Comparison of ENCODE assay signal across 14 mouse cellular contexts in the genomic region with DNA sequence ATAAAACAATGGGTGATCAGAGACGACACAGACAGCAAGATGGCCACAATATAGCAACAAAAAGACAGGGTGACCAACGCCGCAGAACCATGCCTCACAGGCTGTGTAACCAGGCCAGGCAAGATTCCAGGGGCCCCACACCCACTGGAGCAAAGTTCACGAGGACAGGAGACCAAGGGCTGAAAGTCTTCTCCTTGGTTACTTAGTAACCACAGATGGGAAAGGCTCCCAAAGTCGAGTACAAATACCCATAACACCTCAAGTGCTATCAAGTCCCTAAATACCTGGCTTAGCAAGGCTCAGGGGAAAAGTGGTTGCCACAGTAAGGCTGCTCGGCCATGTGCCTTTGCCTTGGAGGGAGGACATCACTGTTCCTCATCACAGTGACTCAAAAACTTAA. TPM values are rescaled to one million over a fixed set of nuclear protein-coding genes. Genes with fewer than 3 reads are reported as not detected.
DNase-seq lines count a peak whose midpoint lies in the region; ATAC-seq and TF ChIP-seq lines count a peak whose summit lies in the region.
"Had no signal": no experiment of that assay in that cellular context is flagged by ENCODE, and none has a peak within 500 bp of the region (broad histone marks: within the 10 kb centered on the region; RNA-seq: fewer than 3 reads in every experiment).

No protein-coding gene starts in this region.

- peak; percentile 65 for ATAC-seq in kidney, embryonic 15.5 days (replicated peaks; ENCODE audit: low FRiP score)
- ATAC-seq in liver, embryonic 14.5 days (ENCODE audit: insufficient read depth): peak; percentile 29; the same call in 1 of the 2 replicates
- no peak for ATAC-seq in midbrain, embryonic 13.5 days

- no peak overlapping the region for H3K9ac ChIP-seq in kidney, embryonic 15.5 days
- H3K9ac ChIP-seq in liver, embryonic 14.5 days (replicated peaks): no peak overlapping the region
- no peak overlapping the region for H3K9ac ChIP-seq in midbrain, embryonic 13.5 days (replicated peaks)
- H3K9ac ChIP-seq: embryonic facial prominence, embryonic 13.5 days; hindbrain, embryonic 15.5 days; neural tube, embryonic 13.5 days had no signal

- peaks cover 86% of the 10 kb centered on the region for H3K4me1 ChIP-seq in kidney, embryonic 15.5 days
- peaks cover 3 to 51% of the 10 kb centered on the region in 2 experiments; a peak in 3 of 4 replicates for H3K4me1 ChIP-seq in liver, embryonic 14.5 days (replicated peaks; ENCODE audit: control insufficient read depth in 2 of 2, insufficient read depth in 2 of 2, low read length in 1 of 2)
- peaks cover 69% of the 10 kb centered on the region for H3K4me1 ChIP-seq in small intestine, adult 2 months (ENCODE audit: control insufficient read depth, insufficient read depth, insufficient read length, low read length)
- H3K4me1 ChIP-seq in midbrain, embryonic 13.5 days (replicated peaks): peaks cover 52% of the 10 kb centered on the region

- peak; percentile 43 for DNase-seq in adrenal gland, postnatal 25 days
- DNase-seq in adrenal gland, adult (ENCODE audit: inconsistent age in 2 of 2, low spot score in 1 of 2): no peak
- no peak for DNase-seq in liver, embryonic 14.5 days (ENCODE audit: low read depth in 3 of 3, low spot score in 3 of 3)
- DNase-seq in thymus, postnatal 4 days: no peak
- no peak for DNase-seq in heart, postnatal 4 days
- DNase-seq: cerebellum, adult 9-10 months; thymus, adult 18-20 months had no signal

- TF ChIP-seq CTCF in liver, embryonic 14.5 days (IDR thresholded peaks at IDR 0.05; ENCODE audit: low read depth): no peak
- no peak for TF ChIP-seq CTCF in small intestine, adult 2 months (IDR thresholded peaks at IDR 0.05; ENCODE audit: extremely low read depth, insufficient read length, insufficient replicate concordance, low read depth, low read length)

- no peak for TF ChIP-seq EP300 in liver, embryonic 14.5 days (IDR thresholded peaks at IDR 0.05; ENCODE audit: low read depth)

- H3K27me3 ChIP-seq in kidney, embryonic 15.5 days: no peaks in the 10 kb centered on the region
- no peaks in the 10 kb centered on the region for H3K27me3 ChIP-seq in liver, embryonic 14.5 days (ENCODE audit: control insufficient read depth, insufficient read depth, low read length)
- no peaks in the 10 kb centered on the region for H3K27me3 ChIP-seq in small intestine, adult 2 months (ENCODE audit: control insufficient read depth, insufficient read depth, low read length)
- H3K27me3 ChIP-seq in midbrain, embryonic 13.5 days: no peaks in the 10 kb centered on the region
- H3K27me3 ChIP-seq: embryonic facial prominence, embryonic 13.5 days; hindbrain, embryonic 15.5 days; neural tube, embryonic 13.5 days had no signal

- peak overlapping the region; percentile 79 for H3K27ac ChIP-seq in kidney, embryonic 15.5 days
- H3K27ac ChIP-seq in liver, embryonic 14.5 days: no peak overlapping the region
- peak overlapping the region; percentile 77 for H3K27ac ChIP-seq in small intestine, adult 2 months (ENCODE audit: insufficient read depth, low read depth, low read length)
- no peak overlapping the region for H3K27ac ChIP-seq in midbrain, embryonic 13.5 days
- H3K27ac ChIP-seq: embryonic facial prominence, embryonic 13.5 days; hindbrain, embryonic 15.5 days; neural tube, embryonic 13.5 days had no signal

- TF ChIP-seq POLR2A in small intestine, adult 2 months (IDR thresholded peaks at IDR 0.05; ENCODE audit: low read depth, low read length): no peak

- WGBS in kidney, embryonic 15.5 days: 57% methylated on average over 6 of the region's 6 CpGs
- 49% methylated on average over 6 of the region's 6 CpGs for WGBS in liver, embryonic 14.5 days (ENCODE audit: insufficient replicate concordance)
- WGBS in small intestine, adult 2 months: 14% methylated on average over 6 of the region's 6 CpGs
- 66% methylated on average over 6 of the region's 6 CpGs for WGBS in midbrain, embryonic 13.5 days

- no peaks in the 10 kb centered on the region for H3K9me3 ChIP-seq in kidney, embryonic 15.5 days (replicated peaks)
- H3K9me3 ChIP-seq in liver, embryonic 14.5 days (ENCODE audit: control insufficient read depth, low read length): no peaks in the 10 kb centered on the region
- no peaks in the 10 kb centered on the region for H3K9me3 ChIP-seq in midbrain, embryonic 13.5 days
- H3K9me3 ChIP-seq: embryonic facial prominence, embryonic 13.5 days; hindbrain, embryonic 15.5 days; neural tube, embryonic 13.5 days had no signal

- peaks cover 11% of the 10 kb centered on the region for H3K36me3 ChIP-seq in kidney, embryonic 15.5 days
- no peaks in the 10 kb centered on the region for H3K36me3 ChIP-seq in liver, embryonic 14.5 days (replicated peaks; ENCODE audit: control insufficient read depth, insufficient read depth, low read depth)
- peaks cover 11% of the 10 kb centered on the region for H3K36me3 ChIP-seq in small intestine, adult 2 months (ENCODE audit: control insufficient read depth, insufficient read depth, low read length)
- H3K36me3 ChIP-seq in midbrain, embryonic 13.5 days: peaks cover 4% of the 10 kb centered on the region
- H3K36me3 ChIP-seq: hindbrain, embryonic 15.5 days had no signal

- peak overlapping the region; percentile 31 for H3K4me2 ChIP-seq in kidney, embryonic 15.5 days
- no peak overlapping the region for H3K4me2 ChIP-seq in liver, embryonic 14.5 days (ENCODE audit: low read depth)
- H3K4me2 ChIP-seq in midbrain, embryonic 13.5 days (replicated peaks): no peak overlapping the region
- H3K4me2 ChIP-seq: embryonic facial prominence, embryonic 13.5 days; heart, embryonic 11.5 days; hindbrain, embryonic 15.5 days; neural tube, embryonic 13.5 days had no signal

- no peak overlapping the region for H3K4me3 ChIP-seq in kidney, embryonic 15.5 days (replicated peaks)
- no peak overlapping the region for H3K4me3 ChIP-seq in liver, embryonic 14.5 days (ENCODE audit: insufficient read depth in 1 of 2, low read depth in 2 of 2, low read length in 2 of 2)
- no peak overlapping the region for H3K4me3 ChIP-seq in small intestine, adult 2 months (ENCODE audit: low read depth, low read length)
- H3K4me3 ChIP-seq in midbrain, embryonic 13.5 days (replicated peaks): no peak overlapping the region
- H3K4me3 ChIP-seq: embryonic facial prominence, embryonic 13.5 days; hindbrain, embryonic 15.5 days; neural tube, embryonic 13.5 days had no signal

RNA-seq across cellular contexts. Expression of a gene that starts 16.5 kb away (rescaled TPM):
- 73.5 and 93.3 TPM in 2 replicates for total RNA-seq in adrenal gland, postnatal 25 days (2021)
- polyA plus RNA-seq in kidney, embryonic 15.5 days (2015; fragmentation: Nextera tagmentation; extraction: Ambion mirVana): 14.7 and 16.9 TPM in 2 replicates
- 4.3 and 4.5 TPM in 2 replicates for polyA plus RNA-seq in liver, embryonic 14.5 days (2012; rRNA removed)
- 2.4 and 2.8 TPM in 2 replicates for polyA plus RNA-seq in liver, embryonic 14.5 days (2014; fragmentation: Nextera tagmentation; extraction: Ambion mirVana)
- polyA plus RNA-seq in small intestine, adult 2 months (2012; rRNA removed): 27.8 and 48.0 TPM in 2 replicates
- polyA plus RNA-seq in midbrain, embryonic 13.5 days (2015; fragmentation: Nextera tagmentation; extraction: Ambion mirVana): 9.3 and 9.9 TPM in 2 replicates
- 10 to 100 TPM; 93.8 to 98.1 TPM for total RNA-seq in heart, postnatal 4 days (2021)

RNA-seq across cellular contexts. Expression of a gene that starts 43.7 kb away (rescaled TPM):
- 45.9 and 55.2 TPM in 2 replicates for total RNA-seq in adrenal gland, postnatal 25 days (2021)
- polyA plus RNA-seq in kidney, embryonic 15.5 days (2015; fragmentation: Nextera tagmentation; extraction: Ambion mirVana): 66.2 and 68.8 TPM in 2 replicates
- polyA plus RNA-seq in liver, embryonic 14.5 days (2012; rRNA removed): 12.2 and 12.8 TPM in 2 replicates
- polyA plus RNA-seq in liver, embryonic 14.5 days (2014; fragmentation: Nextera tagmentation; extraction: Ambion mirVana): 14.8 and 20.5 TPM in 2 replicates
- 22.5 and 52.0 TPM in 2 replicates for polyA plus RNA-seq in small intestine, adult 2 months (2012; rRNA removed)
- 91.2 and 92.7 TPM in 2 replicates for polyA plus RNA-seq in midbrain, embryonic 13.5 days (2015; fragmentation: Nextera tagmentation; extraction: Ambion mirVana)
- 10 to 100 TPM; 31.7 to 31.9 TPM for total RNA-seq in heart, postnatal 4 days (2021)

Comparison
In these comparisons a context has a peak if more than half of its experiments do, and no peak if none do; other contexts are left out.
1. H3K27ac ChIP-seq: peak in kidney, embryonic 15.5 days (single experiment) and small intestine, adult 2 months (single experiment); none in liver, embryonic 14.5 days (single experiment) and midbrain, embryonic 13.5 days (single experiment).